Mouse (Mus musculus) thymus, postnatal 14 days (tissue): ENCODE data around the gene Tmem175.

Source experiments
- DNase-seq: peaks from one replicate; pipeline ENCODE4 v3.0.0; 2021

Tmem175 gene

GRCm38 (mm10) chr5:108678296-108678854 lies 48.8 kb downstream of the Tmem175 start:
- no peak for DNase-seq

- DNase-seq: no peak
Measured at GRCm38 (mm10) chr5:108679909-108680308, 50.3 kb downstream of the Tmem175 start.

DNA sequence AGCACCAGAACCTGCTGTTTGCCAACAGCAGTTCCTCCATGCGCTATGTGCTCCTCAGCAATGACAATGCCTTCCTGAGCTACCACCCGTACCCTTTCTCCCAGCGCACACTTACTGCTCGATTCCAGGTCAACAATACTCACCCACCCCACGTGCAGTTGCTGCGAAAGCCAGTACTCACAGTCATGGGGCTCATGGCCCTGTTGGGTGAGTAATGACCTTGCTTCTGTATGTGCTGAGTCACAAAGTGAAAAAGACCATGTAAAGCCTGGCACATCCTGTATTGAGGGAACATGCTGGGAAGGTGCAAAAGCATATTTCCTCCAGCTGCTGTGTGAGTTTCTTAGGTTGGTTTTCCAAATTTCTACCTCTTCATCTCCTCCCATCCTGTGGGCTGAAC lies 51.3 kb downstream of the Tmem175 start:
- no peak for DNase-seq

GRCm38 (mm10) chr5:108689091-108689490 lies 59.5 kb downstream of the Tmem175 start:
- no peak for DNase-seq

DNA sequence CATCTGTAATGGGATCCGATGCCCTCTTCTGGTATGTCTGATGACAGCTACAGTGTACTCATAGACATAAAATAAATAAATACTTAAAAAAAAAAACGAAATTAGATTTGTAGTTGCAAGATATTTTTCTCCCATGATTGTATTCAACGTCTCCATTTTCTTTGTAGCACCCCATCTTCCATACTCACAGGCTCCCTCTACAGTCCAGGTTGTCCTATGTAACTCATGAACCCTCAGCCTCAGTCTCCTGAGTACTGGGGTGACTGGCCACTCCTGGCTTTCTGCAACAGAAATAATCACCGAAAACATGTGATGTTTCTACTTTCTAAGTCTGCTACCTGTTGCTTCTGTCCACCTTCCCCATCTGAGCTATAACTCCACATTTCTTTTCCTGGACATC lies 61.6 kb downstream of the Tmem175 start:
- DNase-seq: peak; percentile 33

DNA sequence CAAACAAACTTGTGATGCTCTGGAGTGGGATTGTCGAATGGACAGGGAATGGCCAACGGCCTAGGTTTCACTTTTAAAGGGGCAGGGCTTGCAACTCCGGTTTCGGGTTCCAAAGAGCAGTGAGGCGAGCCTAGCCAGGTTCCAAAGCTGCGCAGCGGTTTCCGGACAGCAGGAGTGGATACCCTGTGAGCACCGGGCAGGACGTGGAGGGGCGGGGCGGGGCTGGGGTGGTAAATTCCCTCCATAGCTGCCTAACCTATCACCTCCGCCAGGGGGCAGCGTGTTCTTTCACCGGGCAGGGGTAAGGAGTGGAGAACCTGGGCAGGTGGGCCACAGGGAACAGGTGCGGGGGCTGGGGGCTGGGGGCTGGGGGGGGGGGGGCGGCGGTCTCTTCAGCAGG lies 62.7 kb downstream of the Tmem175 start, which contains the start of gene Fgfrl1:
Gene Fgfrl1 (plus strand): TSS at position 112 of the 400 bp plus-strand sequence.
- peak; percentile 81 for DNase-seq

DNA sequence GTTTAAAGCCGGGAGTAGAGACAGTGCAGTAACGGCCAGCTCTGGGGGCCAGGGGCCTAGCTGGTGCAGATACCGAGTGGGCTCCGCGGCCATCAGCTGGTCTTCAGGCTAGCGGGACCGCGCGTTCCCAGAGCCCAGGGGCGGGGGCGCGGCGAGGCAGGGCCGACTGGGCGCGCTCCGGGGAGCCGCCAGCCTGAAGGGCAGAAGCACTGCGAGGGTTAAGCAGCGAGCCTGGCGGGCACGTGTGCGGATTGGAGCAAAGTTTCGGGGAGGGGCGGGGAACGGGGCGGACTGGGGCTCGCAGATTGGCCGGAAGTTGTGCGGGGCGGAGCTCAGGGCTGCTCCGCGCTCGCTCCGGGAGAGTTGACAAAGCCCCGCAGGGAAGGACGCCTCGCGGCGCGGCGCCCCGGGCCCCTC lies 64.3 kb downstream of the Tmem175 start:
- DNase-seq: peak; percentile 92

DNA sequence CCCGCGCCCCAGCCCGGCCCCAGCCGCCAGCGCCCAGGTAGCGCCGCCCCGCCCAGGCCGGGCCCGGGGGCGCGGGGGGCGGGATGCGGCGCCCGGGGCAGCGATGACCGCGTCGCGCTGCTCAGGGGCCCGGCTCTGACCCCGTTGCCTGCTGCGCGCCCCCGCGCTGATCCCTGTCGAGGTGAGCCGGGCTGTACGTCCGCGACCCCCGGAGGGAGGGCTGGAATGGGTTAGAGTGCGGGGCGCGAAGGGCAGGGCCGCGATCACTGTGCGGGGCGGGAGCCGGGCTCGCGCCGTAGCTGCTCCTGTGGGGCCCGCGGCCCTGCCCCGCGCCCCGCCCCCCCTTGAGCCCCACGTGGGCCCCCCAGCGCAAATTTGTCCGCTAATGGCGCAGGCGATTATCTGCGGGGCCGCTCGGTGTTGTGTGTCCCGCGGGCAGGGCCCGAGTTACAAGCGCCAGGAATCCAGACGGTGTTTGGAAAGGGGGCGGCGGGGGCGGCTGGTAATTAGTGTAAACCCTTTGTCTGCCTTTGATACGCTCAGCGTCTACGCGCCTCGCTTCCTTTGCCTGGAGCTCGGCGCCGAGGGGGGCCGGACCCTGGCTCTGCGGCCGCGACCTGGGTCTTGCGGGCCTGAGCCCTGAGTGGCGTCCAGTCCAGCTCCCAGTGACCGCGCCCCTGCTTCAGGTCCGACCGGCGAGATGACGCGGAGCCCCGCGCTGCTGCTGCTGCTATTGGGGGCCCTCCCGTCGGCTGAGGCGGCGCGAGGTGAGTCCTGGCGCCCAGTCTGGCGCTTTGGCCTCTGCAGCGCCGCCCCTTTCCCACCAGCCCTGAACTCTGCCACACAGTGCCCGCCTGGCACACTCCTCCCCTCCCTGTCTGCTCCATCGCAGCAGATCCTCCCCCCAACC lies 65.0 kb downstream of the Tmem175 start:
- peak; percentile 54 for DNase-seq

DNA sequence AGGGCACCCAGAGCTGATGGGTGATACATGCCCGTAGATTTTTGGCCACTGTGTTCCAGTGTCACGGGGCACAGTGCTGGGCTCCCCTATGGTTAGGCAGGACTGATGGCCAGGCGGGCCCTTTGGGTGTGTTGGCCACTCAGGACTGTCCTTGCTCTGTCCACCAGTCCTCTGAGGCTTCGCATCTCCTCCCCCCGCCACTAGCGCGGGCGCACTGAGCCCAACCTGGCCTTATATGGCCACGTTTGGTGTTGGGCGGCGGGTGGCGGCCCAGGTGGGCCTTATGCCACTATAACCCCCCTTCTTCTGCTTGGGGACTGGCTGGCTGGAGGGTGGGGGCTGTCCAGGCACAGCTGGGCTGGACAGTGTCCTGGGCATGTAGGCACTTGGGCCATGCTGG lies 66.3 kb downstream of the Tmem175 start:
- DNase-seq: no peak

- no peak for DNase-seq
Measured at GRCm38 (mm10) chr5:108696542-108696941, 67.0 kb downstream of the Tmem175 start.

GRCm38 (mm10) chr5:108697341-108697753 lies 67.8 kb downstream of the Tmem175 start:
- DNase-seq: no peak
